Mouse (Mus musculus) limb, embryonic 11.5 days (tissue): ENCODE results near the gene Gm4498. TPM values are rescaled to one million over a fixed set of nuclear protein-coding genes. Genes with fewer than 3 reads are reported as not detected.
"Not testable (repeated sequence)": the region's sequence is repeated elsewhere in the genome, so short reads cannot be mapped to it uniquely, and the experiment has no call there.

Experiments
- ATAC-seq: fragments of 200-750 bp; cut with Nextera tagmentation; 2 replicates; pipeline ENCODE4 v1.8.0; 2017; ENCODE audit warnings: low read depth; ENCODE audit not compliant: insufficient number of reproducible peaks, low FRiP score, low TSS enrichment
- DNase-seq: peaks from one replicate; pipeline ENCODE4 v3.0.0-alpha.2; 2015; ENCODE audit warnings: low spot score
- H3K27ac ChIP-seq: fragments of 300-500 bp; sonication (generic); replicated peaks from 2 replicates; pipeline ENCODE4 v1.5.1; 2014; ENCODE audit warnings: low read depth, mild to moderate bottlenecking, low read length
- H3K27me3 ChIP-seq: fragments of 300-500 bp; sonication (generic); 2 replicates; pipeline ENCODE4 v1.6.1; 2014; ENCODE audit warnings: mild to moderate bottlenecking, low read length, mixed read lengths; ENCODE audit not compliant: control insufficient read depth, insufficient read depth
- H3K36me3 ChIP-seq: fragments of 300-500 bp; sonication (generic); 2 replicates; pipeline ENCODE4 v1.6.1; 2014; ENCODE audit warnings: mild to moderate bottlenecking, low read length, moderate library complexity, mixed read lengths; ENCODE audit not compliant: control insufficient read depth, insufficient read depth
- H3K4me1 ChIP-seq: fragments of 300-500 bp; sonication (generic); 2 replicates; pipeline ENCODE4 v1.6.1; 2014; ENCODE audit warnings: low read length, mixed read lengths; ENCODE audit not compliant: control insufficient read depth, insufficient read depth
- H3K4me2 ChIP-seq: fragments of 300-500 bp; sonication (generic); 2 replicates; pipeline ENCODE4 v1.6.1; 2014; ENCODE audit warnings: low read depth, mild to moderate bottlenecking, moderate library complexity; ENCODE audit not compliant: severe bottlenecking
- H3K4me3 ChIP-seq: fragments of 300-500 bp; sonication (generic); 2 replicates; pipeline ENCODE4 v1.5.1; 2014; ENCODE audit warnings: low read depth, low read length
- H3K9ac ChIP-seq: fragments of 300-500 bp; sonication (generic); 2 replicates; pipeline ENCODE4 v1.6.1; 2014; ENCODE audit warnings: mild to moderate bottlenecking, low read length
- H3K9me3 ChIP-seq: fragments of 300-500 bp; sonication (generic); 2 replicates; pipeline ENCODE4 v1.6.1; 2016; ENCODE audit warnings: low read length; ENCODE audit not compliant: control insufficient read depth
- WGBS: fragments of 180-500 bp; shearing (Covaris S2); extraction: QIAGEN DNeasy Blood & Tissue Kit; methylation state at CpG from one replicate; pipeline ENCODE4 v1.1.7; 2014; 5-methylcytosine and 5-hydroxymethylcytosine counted together
- polyA plus RNA-seq: library from polyadenylated mRNA; unstranded; fragments of >200 nt; fragmentation: Nextera tagmentation; extraction: Ambion mirVana; gene quantifications from 2 replicates; pipeline ENCODE4 v1.2.1, GENCODE M21; 2014

Gm4498 gene
- not detected in 2 replicates for polyA plus RNA-seq

- not testable (repeated sequence) for H3K27me3 ChIP-seq, H3K4me1 ChIP-seq, H3K4me3 ChIP-seq, ATAC-seq, H3K9me3 ChIP-seq, H3K9ac ChIP-seq, H3K4me2 ChIP-seq, DNase-seq, H3K36me3 ChIP-seq, H3K27ac ChIP-seq
- WGBS: no CpG with 5 or more reads among the region's 2 CpGs
Observed at GRCm38 (mm10) chr7:20233728-20234127, at the start of gene Gm4498. TSS of gene Gm4498 (minus strand) at chr7:20233828.

GRCm38 (mm10) chr7:20262734-20263133, 29.1 kb upstream of the Gm4498 start, which contains the start of gene Gm5890:
TSS of gene Gm5890 (minus strand) at chr7:20262834.
- ATAC-seq, H3K4me3 ChIP-seq, H3K4me2 ChIP-seq, H3K9ac ChIP-seq, H3K27me3 ChIP-seq, H3K4me1 ChIP-seq, H3K36me3 ChIP-seq, H3K27ac ChIP-seq, DNase-seq, H3K9me3 ChIP-seq: not testable (repeated sequence)
- no CpG with 5 or more reads among the region's 3 CpGs for WGBS

- H3K27me3 ChIP-seq, H3K9me3 ChIP-seq, H3K27ac ChIP-seq, H3K4me1 ChIP-seq, ATAC-seq, DNase-seq, H3K36me3 ChIP-seq, H3K4me2 ChIP-seq, H3K4me3 ChIP-seq, H3K9ac ChIP-seq: not testable (repeated sequence)
- WGBS: no CpG with 5 or more reads among the region's 2 CpGs
Observed at GRCm38 (mm10) chr7:20205507-20205906, 28.1 kb downstream of the Gm4498 start, which contains the start of gene Gm6164. TSS of gene Gm6164 (minus strand) at chr7:20205607.

GRCm38 (mm10) chr7:20193410-20193809, 40.2 kb downstream of the Gm4498 start, which contains the start of gene Vmn1r95:
TSS of gene Vmn1r95 (plus strand) at chr7:20193710.
- not testable (repeated sequence) for H3K9ac ChIP-seq, H3K27me3 ChIP-seq
- no CpG with 5 or more reads among the region's 3 CpGs for WGBS

More at GRCm38 (mm10) chr7:20193410-20193809, 40.2 kb downstream of the Gm4498 start, which contains the start of gene Vmn1r95:
- not testable (repeated sequence) for H3K4me3 ChIP-seq, ATAC-seq, H3K27ac ChIP-seq, DNase-seq, H3K4me2 ChIP-seq, H3K9me3 ChIP-seq, H3K36me3 ChIP-seq, H3K4me1 ChIP-seq

Other genes starting within 250 kb of the Gm4498 start
- 0.08 TPM in 1 of 2 replicates, not detected in the other for gene Nlrp9b, start 242.4 kb downstream of the Gm4498 start, polyA plus RNA-seq
- gene Vmn1r91, start 134.1 kb downstream of the Gm4498 start, polyA plus RNA-seq: not detected in 2 replicates
- not detected in 2 replicates for gene Gm16442, start 111.2 kb downstream of the Gm4498 start, polyA plus RNA-seq
- gene Vmn1r93, start 94.7 kb downstream of the Gm4498 start, polyA plus RNA-seq: not detected in 2 replicates
- not detected in 2 replicates for gene Vmn1r94, start 65.5 kb downstream of the Gm4498 start, polyA plus RNA-seq
- not detected in 2 replicates for gene Vmn1r95, start 40.1 kb downstream of the Gm4498 start, polyA plus RNA-seq
- not detected in 2 replicates for gene Gm6164, start 28.2 kb downstream of the Gm4498 start, polyA plus RNA-seq
- not detected in 2 replicates for gene Gm5890, start 29.0 kb upstream of the Gm4498 start, polyA plus RNA-seq
- gene Gm4133, start 100.2 kb upstream of the Gm4498 start, polyA plus RNA-seq: not detected in 2 replicates
- gene Gm5728, start 141.6 kb upstream of the Gm4498 start, polyA plus RNA-seq: not detected in 2 replicates
- not detected in 2 replicates for gene Vmn1r100, start 184.1 kb upstream of the Gm4498 start, polyA plus RNA-seq
- gene Vmn1r101, start 208.8 kb upstream of the Gm4498 start, polyA plus RNA-seq: not detected in 2 replicates
- not detected in 2 replicates for gene Gm10670, start 241.1 kb upstream of the Gm4498 start, polyA plus RNA-seq